Mouse (Mus musculus): Measurements from ENCODE around the gene Smyd2.

GRCm38 (mm10) chr1:189858377-189858776, 63.8 kb downstream of the Smyd2 start:
- TF ChIP-seq CTCF (IDR thresholded peaks at IDR 0.05; ENCODE audit: low read depth) = no peak
- no peak for TF ChIP-seq EP300 (IDR thresholded peaks at IDR 0.05; ENCODE audit: low read depth)
